Mouse (Mus musculus) layer of hippocampus, adult 9-10 months (tissue): Measurements from ENCODE around the gene B230307C23Rik.
"Not testable (repeated sequence)": the region's sequence is repeated elsewhere in the genome, so short reads cannot be mapped to it uniquely, and the experiment has no call there.

Experiments
- DNase-seq: peaks from one replicate; pipeline ENCODE4 v3.0.0; 2022; ENCODE audit warnings: low spot score

Gene B230307C23Rik

DNA sequence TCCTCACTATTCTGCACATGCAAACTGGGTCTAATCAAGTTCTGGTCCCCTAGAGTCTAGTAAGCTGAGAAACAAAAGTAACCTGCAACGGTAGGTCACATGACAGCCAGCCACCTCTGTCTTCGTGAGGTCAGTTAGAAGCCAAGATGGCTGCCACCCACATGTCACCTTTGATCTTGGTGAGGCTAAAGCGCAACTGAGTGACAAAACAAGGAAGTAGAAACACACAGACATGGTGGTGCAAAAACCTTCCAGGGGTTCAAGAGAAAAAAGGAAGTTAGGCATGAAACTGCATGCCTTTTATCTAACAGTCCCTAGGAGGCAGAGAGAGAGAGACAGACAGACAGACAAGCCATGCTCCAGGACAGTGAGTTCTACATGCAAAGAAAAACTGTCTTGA lies 25.0 kb downstream of the B230307C23Rik start:
- DNase-seq, result no peak

DNA sequence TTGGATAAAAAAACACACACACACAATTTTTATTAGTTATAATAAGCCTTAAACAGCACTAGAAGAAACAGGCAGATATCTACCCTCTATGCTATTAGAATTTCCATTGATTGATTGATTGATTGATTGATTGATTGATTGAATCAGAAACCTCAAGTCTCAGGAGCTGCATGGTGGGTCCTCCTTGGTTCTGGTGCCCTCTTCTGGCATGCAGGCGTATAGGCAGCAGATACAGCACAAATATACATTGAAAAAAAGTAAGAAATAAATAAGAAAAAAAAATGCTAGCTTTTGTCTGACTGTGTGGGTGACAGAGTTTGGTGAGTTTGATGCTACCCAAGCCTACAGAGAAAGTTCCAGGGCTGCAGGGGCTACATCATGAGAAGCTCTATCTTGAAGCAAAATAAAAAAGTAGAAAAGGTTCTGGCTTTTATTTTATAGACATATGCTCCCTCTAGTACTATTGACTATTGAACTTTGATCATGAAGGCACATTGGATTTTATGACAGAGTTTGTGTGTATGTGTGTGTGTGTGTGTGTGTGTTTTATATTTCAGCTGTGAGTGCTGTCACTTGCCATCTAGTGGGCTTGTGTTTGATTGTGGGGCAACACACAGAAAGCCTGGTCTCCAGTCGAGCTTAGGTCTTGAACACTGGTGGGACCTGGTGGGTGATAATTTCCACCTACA lies 25.7 kb downstream of the B230307C23Rik start:
- DNase-seq, result no peak

DNA sequence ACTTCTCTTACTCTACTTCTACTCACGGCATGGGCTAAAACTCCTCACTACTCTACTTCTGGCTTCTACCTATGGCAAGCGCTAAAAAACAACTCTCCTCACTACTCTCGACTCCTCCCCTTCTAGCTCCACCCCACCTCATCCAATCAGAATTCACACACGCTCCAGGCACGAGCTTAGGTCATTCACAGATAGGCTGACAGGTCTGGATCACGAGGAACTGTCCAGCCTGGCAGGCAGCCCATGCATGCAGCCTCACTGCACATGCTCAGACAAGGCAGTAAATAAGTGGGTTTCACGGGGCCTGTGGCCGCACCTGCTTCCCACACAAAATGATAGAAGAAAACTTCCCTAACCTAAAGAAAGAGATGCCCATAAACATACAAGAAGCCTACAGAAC lies 29.1 kb downstream of the B230307C23Rik start:
- DNase-seq, result not testable (repeated sequence)

DNA sequence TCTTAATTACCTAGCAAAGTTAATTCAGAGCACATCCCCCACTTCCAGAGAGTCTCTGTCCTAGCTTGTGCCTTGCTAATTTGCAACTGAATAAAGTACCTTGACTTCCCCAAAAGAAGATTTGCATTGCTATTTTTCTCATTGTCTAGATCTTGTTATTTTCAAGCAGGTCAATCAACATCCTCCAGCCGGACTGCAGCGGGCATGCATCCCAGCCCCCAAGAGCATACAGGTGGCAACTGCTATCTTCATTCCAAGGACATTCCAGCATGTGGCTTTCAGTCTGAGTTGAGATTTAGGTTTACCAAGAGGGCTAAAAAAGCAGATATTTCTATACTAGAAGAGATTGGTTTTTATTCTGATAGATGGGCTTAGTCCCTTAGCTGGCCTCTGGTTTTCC lies 37.9 kb downstream of the B230307C23Rik start:
- not testable (repeated sequence) for DNase-seq

DNA sequence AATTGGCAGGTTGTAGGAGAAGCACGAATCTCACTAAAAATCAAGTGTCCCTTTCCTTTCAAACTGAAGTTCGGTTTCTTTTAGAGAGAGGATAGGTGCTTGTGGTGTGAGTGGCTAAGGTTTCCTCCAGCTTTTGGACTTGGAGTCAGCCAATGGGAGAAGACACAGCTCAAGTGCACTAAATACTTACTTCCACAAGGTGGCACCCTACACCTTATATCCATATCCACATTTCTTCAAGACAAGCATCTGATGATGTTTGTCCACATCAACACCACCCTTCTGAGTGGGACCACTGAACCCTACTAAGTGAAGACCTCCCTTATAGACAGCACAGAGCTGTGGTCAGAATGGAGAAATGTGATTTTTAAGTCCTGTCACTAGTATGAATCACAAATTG lies 44.6 kb downstream of the B230307C23Rik start:
- DNase-seq, result peak; percentile 20

DNA sequence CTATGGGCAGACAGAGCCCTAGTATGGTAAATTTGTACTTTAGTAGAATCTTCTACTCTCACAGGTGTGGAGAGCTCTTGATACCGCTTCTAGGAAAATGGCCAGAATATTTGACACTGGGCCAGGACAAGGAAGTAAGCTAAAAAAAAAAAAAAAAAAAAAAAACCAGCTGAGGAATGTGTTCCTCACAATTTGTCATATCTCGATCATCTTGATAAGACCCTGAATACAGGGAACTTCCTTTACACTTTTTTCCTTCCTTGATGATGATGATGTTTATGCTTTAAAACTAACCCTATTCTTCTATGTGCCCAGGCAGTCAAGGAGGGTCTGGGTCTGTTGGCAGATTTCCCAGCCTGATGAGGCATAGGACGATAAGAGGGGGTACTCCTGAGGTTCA lies 82.3 kb downstream of the B230307C23Rik start:
- DNase-seq, result not testable (repeated sequence)

DNA sequence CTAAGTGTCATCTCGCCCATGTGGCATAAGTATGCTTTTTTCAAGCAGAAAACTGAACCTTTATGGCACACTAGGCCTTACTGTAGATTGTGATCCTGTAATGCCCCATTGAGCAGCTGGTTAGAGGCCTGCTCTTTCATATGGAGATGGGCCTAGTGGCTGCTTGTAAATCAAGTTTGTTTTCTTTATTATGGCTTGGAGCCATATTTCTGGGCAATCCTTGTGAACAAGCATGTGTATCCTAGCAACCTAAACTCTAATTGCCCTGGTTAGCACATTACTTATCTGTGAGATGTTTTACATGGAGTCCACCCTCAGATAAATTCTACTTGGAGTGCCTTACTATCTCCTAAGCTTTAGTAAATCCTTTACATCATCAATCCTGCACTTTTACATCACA lies 84.0 kb downstream of the B230307C23Rik start:
- DNase-seq, result not testable (repeated sequence)
